Mouse (Mus musculus): ENCODE data around the gene Olfr38. TPM values are rescaled to one million over a fixed set of nuclear protein-coding genes. Genes with fewer than 3 reads are reported as not detected.

Olfr38 gene
- polyA plus RNA-seq (2012; rRNA removed) = not detected in 2 replicates

GRCm38 (mm10) chr6:42756104-42756503 is at the start of gene Olfr38:
TSS of gene Olfr38 (plus strand) at chr6:42756404.

GRCm38 (mm10) chr6:42709291-42710211 is 46.7 kb upstream of the Olfr38 start, which contains the start of gene Tcaf1:
TSS of gene Tcaf1 (minus strand) at chr6:42710088.

GRCm38 (mm10) chr6:42739071-42739470 is 17.1 kb upstream of the Olfr38 start, which contains the start of gene Olfr453:
TSS of gene Olfr453 (plus strand) at chr6:42739371.

GRCm38 (mm10) chr6:42784793-42785192 is 28.6 kb downstream of the Olfr38 start, which contains the start of gene Olfr452:
TSS of gene Olfr452 (plus strand) at chr6:42785093.

GRCm38 (mm10) chr6:42811639-42812038 is 55.4 kb downstream of the Olfr38 start, which contains the start of gene Olfr450:
TSS of gene Olfr450 (plus strand) at chr6:42811939.

Other genes starting within 250 kb of the Olfr38 start
- not detected in 2 replicates for gene Olfr455, start 208.8 kb upstream of the Olfr38 start, polyA plus RNA-seq (2012; rRNA removed)
- not detected in 2 replicates for gene Tcaf3, start 158.7 kb upstream of the Olfr38 start, polyA plus RNA-seq (2012; rRNA removed)
- 0.10 and 0.15 TPM in 2 replicates for gene Tcaf2, start 111.2 kb upstream of the Olfr38 start, polyA plus RNA-seq (2012; rRNA removed)
- 3.1 TPM in 2 replicates for gene Tcaf1, start 46.3 kb upstream of the Olfr38 start, polyA plus RNA-seq (2012; rRNA removed)
- gene Olfr453, start 17.0 kb upstream of the Olfr38 start, polyA plus RNA-seq (2012; rRNA removed) = not detected in 2 replicates
- gene Olfr452, start 28.7 kb downstream of the Olfr38 start, polyA plus RNA-seq (2012; rRNA removed) = not detected in 2 replicates
- not detected in 2 replicates for gene Olfr450, start 55.5 kb downstream of the Olfr38 start, polyA plus RNA-seq (2012; rRNA removed)
- not detected in 2 replicates for gene Olfr449, start 78.0 kb downstream of the Olfr38 start, polyA plus RNA-seq (2012; rRNA removed)
- gene Olfr448, start 134.0 kb downstream of the Olfr38 start, polyA plus RNA-seq (2012; rRNA removed) = not detected in 2 replicates
- gene Olfr447, start 152.5 kb downstream of the Olfr38 start, polyA plus RNA-seq (2012; rRNA removed) = not detected in 2 replicates
- gene Olfr446, start 165.0 kb downstream of the Olfr38 start, polyA plus RNA-seq (2012; rRNA removed) = not detected in 2 replicates
- gene Olfr444, start 192.7 kb downstream of the Olfr38 start, polyA plus RNA-seq (2012; rRNA removed) = not detected in 2 replicates

Measured in liver, embryonic 18 days (tissue).